Mouse (Mus musculus): ENCODE data around the gene Smcr8.
A peak's percentile ranks its signal among the peaks of the same experiment; 100 is the strongest.

Smcr8 gene

DNA sequence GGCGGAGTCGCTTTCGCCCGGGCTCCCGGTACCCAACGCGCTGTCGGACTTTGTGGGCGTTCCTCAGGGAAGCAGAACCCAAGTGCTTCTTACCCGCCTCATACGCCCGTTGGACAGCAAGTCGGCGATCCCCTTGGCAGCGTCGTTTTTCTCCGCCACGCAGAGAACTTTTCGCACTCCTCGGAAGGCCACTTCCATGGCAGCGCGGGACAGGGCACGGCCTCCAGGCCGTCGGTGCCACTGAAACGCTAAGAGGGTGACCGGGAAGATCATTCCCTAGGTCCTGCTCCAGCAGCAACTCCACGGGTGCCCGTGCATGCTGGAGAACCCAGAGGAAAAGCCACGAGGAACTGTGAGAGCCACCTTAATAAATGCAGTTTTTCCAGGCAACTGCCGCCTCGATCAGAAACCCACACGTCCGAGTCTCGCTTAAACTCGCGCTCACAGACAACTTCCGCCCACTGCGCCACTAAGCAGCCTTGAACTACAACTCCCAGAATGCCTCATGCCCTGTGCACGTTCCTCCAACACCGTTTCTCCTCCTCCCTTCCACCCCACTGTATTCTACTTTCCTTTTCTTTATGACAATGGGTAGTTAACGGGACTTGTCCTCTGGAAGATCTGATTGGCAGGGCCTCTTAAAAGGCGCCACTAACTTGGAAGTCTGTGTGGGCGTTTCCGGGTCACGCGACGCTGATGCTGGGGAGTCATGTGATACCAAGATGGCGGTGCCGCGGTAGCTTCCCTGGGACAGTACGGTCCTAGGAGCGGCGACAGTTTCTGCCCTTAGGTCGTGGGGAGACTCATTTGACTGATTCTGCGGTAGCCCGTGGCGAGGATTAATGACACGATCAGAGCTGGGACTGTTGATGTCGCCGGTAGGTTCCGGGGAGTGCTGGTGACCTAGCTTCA, at the start of gene Smcr8, which contains the start of gene Top3a:
Smcr8 (plus strand) TSS at position 696 of the 912 bp plus-strand sequence.
Top3a (minus strand) TSS at position 537 of the 912 bp plus-strand sequence.
- DNase-seq, result peak; percentile 91

DNA sequence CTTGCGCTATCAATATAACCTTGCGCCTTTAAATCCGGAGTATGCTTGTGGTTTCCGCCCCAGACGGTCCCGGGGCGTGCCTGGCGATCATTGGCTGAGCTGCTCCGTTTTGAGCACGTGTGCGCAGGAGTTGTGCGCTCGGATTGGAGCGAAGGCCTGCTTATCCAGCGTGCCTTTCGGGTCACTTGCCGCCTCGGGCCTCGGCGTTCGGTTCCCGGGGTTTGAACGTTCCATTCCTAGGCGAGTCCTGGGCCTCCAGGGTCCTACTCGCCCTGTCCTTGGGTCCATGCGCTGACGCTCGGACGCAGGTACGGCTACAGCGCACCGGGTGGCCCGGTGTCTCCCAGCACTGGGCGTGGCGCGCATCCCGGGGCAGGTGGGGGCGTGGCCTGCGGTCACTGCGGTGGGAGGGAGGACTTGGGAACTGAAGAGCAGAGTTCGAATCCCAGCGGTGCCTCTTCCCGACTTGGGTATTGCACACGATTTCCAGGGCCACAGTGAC, 49.0 kb upstream of the Smcr8 start, which contains the start of gene Mief2:
Mief2 (plus strand) TSS at position 139 of the 502 bp plus-strand sequence.
- DNase-seq, result peak; percentile 96

DNA sequence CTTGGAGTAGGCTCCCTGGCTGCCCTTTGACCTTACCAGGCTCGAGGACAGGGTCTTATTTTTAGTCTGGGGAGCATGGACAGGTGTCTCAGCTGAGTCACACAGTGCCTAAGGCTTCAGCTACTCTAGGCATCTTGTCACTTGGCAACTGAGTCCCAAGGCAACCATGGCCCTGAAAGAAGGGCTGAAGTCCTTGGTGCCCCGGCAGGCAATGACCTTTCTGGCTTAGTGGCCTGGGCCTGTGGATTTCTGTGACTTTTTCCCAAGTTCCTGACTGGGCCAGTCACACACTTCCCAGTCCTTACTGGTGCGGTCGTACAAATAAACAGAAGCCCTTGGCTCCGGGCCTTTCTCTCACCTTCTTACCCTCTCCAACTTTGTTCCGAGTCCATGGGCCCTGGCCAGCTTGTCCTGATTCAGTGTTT, 48.1 kb upstream of the Smcr8 start:
- DNase-seq, result peak; percentile 20

DNA sequence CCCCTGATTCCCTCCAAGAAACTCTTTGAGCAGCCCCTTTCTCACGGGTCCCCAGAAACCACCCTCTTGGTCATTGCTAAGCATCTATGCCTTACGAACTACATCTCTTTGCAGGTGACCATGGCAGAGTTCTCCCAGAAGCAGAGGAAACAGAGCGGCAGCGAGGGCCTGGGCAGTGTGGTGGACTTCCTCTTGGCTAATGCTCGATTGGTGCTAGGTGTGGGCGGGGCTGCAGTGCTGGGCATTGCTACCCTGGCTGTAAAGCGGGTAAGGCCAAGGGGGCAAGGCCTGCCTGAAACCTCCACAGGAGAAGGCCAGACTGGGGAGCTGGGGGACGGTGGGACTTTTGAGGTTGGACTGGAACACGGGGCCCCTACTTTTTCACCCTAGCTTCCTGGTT, 47.2 kb upstream of the Smcr8 start:
- DNase-seq, result no peak

DNA sequence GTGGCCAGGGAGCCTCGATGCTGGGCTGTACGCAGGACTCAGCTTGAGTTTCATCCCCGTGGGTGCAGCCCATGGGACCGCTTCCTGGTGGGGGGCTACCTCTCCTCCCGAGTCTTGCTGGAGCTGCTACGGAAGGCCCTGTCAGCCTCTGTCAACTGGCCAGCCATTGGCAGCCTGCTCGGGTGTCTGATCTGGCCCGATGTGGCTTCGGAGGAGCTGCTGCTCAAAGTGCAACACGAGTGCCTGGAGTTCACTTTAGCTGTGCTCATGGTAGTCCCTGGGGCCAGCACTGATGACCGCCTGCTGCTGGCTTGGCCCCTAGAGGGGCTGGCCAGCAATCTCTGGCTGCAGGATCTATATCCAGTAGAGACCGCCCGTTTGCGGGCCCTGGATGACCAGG, 46.1 kb upstream of the Smcr8 start:
- no peak for DNase-seq

DNA sequence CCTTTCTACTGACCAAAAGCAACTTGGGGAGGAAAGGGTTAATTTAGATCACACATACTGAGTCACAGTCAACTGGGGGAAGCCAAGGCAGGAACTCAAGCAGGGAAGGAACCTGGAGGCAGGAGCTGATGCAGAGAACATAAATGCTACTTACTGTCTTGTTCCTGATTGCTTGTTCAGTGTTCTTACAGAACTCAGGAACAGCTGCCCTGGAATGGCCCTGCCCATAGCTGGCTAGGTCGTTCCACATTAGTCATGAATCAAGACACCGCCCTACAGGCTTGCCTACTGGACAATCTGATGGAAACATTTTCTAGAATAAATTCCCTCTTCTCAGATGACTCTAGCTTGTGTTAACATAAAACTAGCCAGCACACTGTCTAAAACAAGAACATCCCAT, 43.1 kb upstream of the Smcr8 start:
- no peak for DNase-seq

DNA sequence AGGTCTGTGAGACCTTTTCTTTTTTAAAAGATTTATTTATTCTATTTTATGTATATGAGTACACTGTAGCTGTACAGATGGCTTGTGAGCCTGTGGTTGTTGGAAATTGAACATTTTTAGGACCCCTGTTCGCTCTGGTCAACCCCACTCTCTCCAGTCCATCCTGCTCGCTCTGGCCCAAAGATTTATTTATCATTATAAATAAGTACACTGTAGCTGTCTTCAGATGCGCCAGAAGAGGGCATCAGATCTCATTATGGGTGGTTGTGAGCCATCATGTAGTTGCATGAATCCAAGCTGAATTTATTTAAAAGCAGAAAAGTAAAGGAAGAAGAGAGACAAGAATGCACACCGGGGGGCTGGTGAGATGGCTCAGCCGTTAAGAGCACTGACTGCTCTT, 42.1 kb upstream of the Smcr8 start:
- DNase-seq, result no peak

DNA sequence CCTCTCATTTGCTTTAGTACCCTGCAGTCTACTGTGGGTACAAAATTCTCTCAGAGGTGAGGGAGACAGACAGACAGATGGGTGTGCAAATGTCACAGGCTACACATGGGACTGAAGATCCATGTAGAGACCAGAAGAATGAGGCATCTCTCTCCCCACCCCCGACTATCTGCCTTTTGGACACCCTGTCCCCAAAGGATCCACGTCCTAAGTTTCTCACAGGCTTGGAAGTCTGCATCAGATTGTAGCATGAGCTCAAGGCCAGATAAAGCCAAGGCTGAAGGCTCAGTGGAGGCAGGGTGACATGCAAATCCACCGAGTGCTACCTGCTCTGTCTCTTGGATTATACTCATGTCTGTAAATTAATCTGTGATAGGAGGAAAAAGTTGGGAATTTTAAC, 40.8 kb upstream of the Smcr8 start:
- no peak for DNase-seq

DNA sequence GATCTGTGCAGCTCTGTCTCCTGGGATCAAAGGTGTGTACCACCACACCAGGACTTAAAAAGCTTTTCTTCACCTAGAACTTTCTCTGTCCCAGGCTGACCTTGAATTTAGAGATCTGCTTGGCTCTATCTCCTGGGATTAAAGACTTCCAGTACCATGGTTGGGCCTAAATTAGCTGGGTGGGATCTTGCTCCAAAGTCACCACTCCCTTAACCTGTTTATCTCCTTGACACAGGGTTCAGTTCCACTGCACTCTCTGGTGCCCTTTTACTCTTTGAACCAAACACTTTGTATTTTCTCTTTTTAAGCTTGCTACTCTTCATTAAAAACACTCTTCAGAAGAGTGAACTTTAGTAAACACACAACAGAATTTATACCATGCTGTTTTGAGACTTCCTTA, 39.9 kb upstream of the Smcr8 start:
- DNase-seq, result no peak

DNA sequence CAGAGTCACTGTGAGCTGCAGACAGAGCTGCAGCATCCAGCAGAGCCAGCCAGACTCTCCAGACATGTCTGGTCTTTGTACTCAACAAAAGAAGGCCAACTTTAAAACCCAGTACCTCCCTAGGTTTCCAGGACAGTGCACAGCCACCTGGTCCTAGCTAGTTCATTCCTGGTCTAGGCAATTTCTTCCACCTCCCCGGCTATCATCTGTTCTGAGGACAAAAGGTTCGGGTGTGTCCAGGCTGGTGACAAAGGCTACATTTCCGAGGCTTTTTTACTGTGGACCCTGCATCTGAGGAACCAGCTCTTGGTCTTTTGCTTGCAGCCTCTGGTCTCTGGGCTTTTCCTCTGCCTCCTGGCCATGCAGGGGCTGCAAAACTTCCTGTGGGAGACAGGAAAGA, 37.0 kb upstream of the Smcr8 start:
- no peak for DNase-seq

DNA sequence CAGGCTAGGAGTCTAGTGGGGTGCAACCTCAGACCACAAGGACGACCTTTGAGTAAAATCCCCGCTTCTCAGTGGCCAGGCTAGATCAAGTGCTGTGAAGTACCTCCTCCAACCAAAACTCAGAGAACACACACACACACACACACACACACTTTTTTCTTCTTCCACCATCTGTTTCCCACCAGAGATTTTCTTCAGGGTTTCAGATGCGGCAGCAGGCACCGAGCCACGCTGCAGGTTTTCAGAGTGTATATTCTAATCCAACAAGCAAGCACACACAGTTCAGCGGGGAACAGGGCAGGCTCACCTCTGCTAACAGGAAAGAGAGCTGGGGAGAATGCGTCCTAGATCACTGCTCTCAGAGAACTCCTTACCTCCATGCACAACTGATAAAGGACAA, 21.8 kb upstream of the Smcr8 start:
- DNase-seq, result no peak

DNA sequence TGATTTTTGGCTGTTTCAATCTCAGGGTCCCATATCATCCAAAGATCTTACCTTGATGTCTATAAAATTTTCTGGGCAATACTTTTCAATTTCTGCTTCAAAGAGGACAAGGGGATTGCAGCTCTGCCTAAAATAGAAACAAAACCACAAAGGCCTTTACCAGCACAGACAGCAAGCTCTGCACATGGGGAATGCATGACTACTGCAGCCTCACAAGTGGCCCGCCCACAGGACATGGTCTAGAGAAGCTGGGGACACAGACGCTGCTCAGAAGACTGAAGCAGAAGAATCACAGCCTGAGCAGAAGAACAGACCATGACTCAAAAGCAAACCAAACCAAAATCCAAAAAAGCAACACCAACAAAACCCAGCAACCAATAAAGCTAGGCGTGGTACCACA, 15.6 kb upstream of the Smcr8 start:
- DNase-seq, result no peak

DNA sequence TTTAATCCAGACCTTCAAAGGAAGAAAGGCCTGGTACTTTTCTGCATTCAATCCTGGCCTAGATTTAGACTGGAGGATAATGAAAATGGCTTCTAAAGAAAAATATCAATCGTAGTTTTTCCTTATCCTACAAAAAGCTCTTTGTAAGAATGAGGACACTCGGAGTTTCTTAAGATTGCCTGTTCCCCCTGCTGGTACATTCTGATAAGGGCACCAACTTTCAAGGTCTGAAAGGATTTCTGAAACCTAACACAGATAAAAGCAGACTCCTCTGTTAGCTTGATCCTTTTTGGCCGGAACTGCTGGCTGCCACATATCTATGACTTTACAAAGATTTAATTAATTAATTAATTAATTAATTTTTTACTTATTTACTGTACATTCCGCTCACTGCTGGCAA, 10.4 kb upstream of the Smcr8 start:
- no peak for DNase-seq

DNA sequence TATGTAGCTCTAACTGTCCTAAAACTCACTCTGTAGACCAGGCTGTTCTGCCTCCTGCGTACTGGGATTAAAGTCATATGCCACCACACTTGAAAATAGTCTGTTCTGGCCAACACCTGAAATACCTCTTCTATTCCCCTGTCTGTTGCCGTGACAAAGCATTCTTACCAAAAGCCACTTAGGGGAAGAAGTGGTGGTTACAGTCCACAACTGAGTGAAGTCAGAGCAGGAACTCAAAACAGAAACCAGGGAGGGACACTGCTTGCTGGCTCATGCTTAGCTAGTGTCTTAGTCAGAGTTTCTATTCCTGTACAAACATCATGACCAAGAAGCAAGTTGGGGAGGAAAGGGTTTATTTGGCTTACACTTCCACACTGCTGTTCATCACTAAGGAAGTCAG, 8.0 kb upstream of the Smcr8 start:
- no peak for DNase-seq

DNA sequence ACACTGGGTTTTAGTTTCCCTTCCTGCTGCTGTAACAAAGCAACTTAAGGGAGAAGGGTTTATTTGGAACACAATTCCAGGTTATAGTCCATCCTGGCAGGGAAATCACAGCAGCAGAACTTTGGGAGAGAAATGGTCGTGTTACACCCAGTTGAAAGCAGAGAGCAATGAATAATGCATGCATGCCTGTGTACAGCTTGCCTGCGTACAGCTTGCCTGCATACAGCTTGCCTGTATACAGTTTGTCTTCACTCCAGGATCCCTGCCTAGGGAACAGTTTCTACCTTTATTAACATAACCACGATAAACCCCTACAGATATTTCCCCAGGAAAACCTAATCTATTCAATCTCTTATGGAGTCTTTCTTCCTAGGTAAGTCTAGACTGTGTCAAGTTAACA, 6.5 kb upstream of the Smcr8 start:
- no peak for DNase-seq

DNA sequence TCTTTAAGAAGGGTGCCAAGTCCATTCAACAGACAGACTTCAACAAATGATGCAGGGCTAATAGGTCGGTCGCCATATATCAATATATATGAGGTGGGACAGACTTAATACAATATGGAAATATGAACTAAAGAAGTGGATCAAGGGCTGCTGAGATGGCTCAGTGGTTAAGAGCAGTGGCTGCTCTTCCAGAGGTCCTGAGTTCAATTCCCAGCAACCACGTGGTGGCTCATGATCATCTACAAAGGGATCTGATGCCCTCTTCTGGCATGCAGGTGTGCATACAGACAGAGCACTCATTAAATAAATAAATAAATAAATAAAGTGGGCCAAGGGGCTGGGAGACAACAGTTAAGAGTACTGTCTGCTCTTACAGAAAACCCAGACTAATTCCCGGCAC, 5.2 kb upstream of the Smcr8 start:
- DNase-seq, result no peak

DNA sequence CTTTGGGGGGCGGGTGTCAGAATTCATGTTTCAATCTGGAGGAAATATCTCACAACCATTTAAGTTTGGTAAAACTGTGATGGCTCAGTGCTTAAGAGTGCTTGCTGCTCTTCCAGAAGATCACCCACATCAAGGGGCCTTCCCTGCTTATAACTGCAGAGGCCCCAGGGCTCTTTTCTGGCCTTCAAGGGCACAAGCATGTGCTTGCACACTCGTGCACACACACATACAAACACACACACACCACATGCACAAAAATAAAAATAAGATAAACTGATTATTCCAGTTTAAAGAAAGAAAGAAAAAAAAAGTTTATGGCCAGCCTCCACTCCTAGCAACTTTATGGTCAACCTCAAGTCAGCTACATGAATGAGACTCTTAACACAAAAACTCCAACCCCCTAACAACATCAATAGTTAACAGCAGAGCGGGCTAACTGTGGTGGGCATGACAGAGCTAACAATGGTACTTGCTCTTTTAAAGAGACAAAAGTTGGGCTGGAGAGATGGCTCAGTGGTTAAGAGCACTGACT, 3.1 kb upstream of the Smcr8 start:
- no peak for DNase-seq

DNA sequence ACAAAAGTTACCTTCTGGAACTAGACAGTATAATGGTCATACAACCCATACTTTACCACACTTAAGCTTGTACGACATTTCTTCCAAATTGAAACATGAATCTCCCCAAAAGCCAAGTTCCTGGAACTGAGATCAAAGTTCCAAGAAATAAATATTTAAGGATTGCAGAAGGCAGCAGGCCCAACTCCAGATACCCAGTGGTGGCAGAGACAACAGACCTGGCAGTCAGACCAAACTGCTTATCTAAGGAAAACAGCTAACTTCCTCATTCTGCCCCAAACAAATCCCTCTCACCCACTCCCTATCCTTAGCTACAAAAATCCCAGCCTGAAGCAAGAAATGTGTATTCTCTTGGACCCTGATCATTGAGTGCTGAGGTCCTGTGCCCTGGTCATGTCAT, 2.5 kb upstream of the Smcr8 start:
- no peak for DNase-seq

DNA sequence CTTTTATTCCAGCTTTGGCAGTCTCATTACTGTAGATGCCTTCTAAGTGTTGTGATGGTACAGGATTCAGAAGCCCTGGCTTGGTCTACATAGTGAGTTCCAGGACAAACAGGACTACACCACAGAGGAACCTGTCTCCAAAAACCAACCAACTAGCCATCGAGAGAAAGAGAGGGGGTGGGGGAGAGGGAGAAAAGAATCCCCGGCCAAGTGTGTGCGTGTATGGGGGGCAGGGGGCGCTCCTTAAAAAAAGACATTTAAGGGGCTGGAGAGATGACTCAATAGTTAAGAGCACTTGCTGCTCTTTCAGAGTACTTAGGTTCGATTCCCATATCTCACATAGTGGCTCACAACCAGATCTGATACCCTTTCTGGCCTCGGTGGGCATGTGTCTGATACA, 1.7 kb upstream of the Smcr8 start:
- DNase-seq, result no peak

DNA sequence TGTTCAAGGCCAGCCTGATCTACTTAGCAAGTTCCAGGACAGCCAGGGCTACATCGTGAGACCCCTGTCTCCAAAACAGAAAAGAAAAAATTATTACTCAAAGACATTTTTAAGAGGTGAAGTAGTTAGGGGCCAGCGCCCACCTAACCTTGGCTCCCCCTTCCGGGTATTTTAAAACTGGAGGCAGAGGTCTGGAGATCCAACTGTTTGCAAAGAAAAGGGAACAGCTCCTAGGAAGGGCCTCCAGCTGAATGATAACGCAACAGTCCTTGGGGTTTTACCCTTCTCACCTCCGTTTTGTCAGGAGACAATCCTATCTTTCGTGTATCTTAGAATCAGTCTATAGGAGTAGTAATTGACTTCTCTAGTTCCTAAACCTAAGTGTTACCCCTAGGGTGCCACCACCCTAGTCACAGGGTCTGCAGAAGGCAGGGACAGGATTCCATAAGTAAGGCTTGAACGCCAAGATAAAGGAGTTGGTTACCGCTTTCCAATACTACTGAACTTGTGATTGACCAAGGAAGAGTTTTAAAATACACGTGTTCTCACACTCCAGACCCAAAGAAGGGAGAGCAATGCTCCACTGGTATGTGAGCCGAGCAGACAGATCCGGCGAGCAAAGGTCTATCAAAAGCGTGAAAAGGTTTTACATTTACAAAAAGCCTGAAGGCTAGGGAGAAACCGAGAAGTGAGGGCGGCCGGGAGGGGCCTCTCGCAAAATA, 1.1 kb upstream of the Smcr8 start:
- no peak for DNase-seq

DNA sequence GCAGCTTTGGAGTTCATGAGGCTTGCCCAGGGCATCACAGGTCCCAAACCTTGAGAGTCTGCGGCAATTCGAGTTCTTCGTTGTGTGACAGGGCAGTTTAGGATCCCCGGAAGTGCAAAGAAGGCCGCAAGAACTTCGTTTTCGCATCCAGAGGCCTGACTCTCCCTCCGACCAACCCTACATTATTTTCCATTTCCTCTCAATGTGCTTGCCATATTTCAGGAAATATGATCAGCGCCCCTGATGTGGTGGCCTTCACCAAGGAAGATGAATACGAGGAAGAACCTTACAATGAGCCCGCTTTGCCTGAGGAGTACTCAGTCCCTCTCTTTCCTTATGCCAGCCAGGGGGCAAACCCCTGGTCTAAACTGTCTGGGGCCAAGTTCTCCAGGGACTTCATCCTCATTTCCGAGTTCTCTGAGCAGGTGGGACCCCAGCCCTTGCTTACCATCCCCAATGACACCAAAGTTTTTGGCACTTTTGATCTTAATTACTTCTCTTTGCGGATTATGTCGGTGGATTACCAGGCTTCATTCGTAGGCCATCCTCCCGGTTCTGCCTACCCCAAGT, 562 bp downstream of the Smcr8 start:
- no peak for DNase-seq

DNA sequence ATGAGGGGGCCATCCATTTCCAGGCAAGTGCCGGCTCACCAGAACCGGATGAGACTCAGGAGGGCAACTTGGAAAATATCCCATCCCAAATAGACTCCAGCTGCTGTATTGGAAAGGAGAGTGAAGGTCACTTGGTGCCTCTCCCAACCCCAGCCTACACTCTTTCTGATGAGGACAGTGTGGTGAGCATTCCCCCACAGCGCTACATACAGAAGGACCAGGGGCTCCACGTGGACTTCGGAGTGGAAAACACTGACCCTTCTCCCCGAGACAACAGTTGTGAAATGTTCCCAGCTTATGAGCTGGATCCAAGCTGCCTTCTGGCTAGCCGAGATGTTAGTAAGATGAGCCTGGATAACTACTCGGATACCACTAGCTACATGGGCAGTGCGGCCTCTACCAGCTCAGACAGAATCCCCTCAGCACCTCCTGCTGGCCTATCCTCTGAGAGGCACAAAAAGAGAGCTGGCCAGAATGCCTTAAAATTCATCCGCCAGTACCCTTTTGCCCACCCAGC, 2.4 kb downstream of the Smcr8 start:
- no peak for DNase-seq
